Mouse (Mus musculus) 3T3-L1 (cell line): ENCODE measurements at regions not wholly inside any gene's neighbourhood (a gene's known extent, or its start where the extent isn't known, plus 50 kb on each side); places are given as distances from the start of the nearest gene placed in this dataset.
"Not testable (repeated sequence)": the region's sequence is repeated elsewhere in the genome, so short reads cannot be mapped to it uniquely, and the experiment has no call there.

Source experiments
- DNase-seq: peaks from one replicate; pipeline ENCODE4 v3.0.0-alpha.2; 2015; ENCODE audit warnings: low read depth, low spot score

- peak; percentile 71 for DNase-seq
These were observed 174.6 kb downstream of the Eepd1 start for GRCm38 (mm10) chr9:25655767-25656513.

- peak; percentile 9 for DNase-seq
These were observed 175.2 kb downstream of the Eepd1 start for GRCm38 (mm10) chr9:25656534-25656933.

- DNase-seq: no peak
These were observed 202.4 kb downstream of the Eepd1 start for GRCm38 (mm10) chr9:25683635-25684333.

- peak; percentile 5 for DNase-seq
These were observed 212.3 kb downstream of the Eepd1 start for GRCm38 (mm10) chr9:25693632-25694031.

- no peak for DNase-seq
These were observed 213.7 kb downstream of the Eepd1 start for GRCm38 (mm10) chr9:25695018-25695417.

GRCm38 (mm10) chr9:25713636-25714035 lies 232.3 kb downstream of the Eepd1 start:
- DNase-seq: no peak

GRCm38 (mm10) chr9:25744162-25744561 lies 262.8 kb downstream of the Eepd1 start:
- peak; percentile 3 for DNase-seq

- no peak for DNase-seq
These were observed 269.8 kb downstream of the Eepd1 start for GRCm38 (mm10) chr9:25751138-25751537.

GRCm38 (mm10) chr9:25773899-25774298 lies 292.6 kb downstream of the Eepd1 start:
- DNase-seq: peak; percentile 24

- no peak for DNase-seq
These were observed 301.3 kb downstream of the Eepd1 start for GRCm38 (mm10) chr9:25782631-25783030.

- DNase-seq: no peak
These were observed 314.0 kb downstream of the Eepd1 start for GRCm38 (mm10) chr9:25795142-25795910.

GRCm38 (mm10) chr9:25809562-25809961 lies 328.2 kb downstream of the Eepd1 start:
- no peak for DNase-seq

- DNase-seq: no peak
These were observed 351.9 kb downstream of the Eepd1 start for GRCm38 (mm10) chr9:25833295-25833694.

GRCm38 (mm10) chr9:25849914-25850313 lies 368.6 kb downstream of the Eepd1 start:
- DNase-seq: not testable (repeated sequence)

- not testable (repeated sequence) for DNase-seq
These were observed 369.3 kb downstream of the Eepd1 start for GRCm38 (mm10) chr9:25850608-25851007.

- no peak for DNase-seq
These were observed 373.2 kb downstream of the Eepd1 start for GRCm38 (mm10) chr9:25854545-25854944.

GRCm38 (mm10) chr9:25870260-25870659 lies 388.9 kb downstream of the Eepd1 start:
- DNase-seq: no peak

GRCm38 (mm10) chr9:25896333-25896905 lies 415.1 kb downstream of the Eepd1 start:
- DNase-seq: no peak
